Mouse (Mus musculus) liver, embryonic 13.5 days (tissue): ENCODE data around the gene Tgfb3. TPM values are rescaled to one million over a fixed set of nuclear protein-coding genes. Genes with fewer than 3 reads are reported as not detected.

ENCODE experiments used
- ATAC-seq: fragments of 200-750 bp; cut with Nextera tagmentation; 2 replicates; pipeline ENCODE4 v1.8.0; 2017; ENCODE audit warnings: low read depth, mild to moderate bottlenecking, moderate number of reproducible peaks, moderate library complexity
- DNase-seq: peaks from one replicate; pipeline ENCODE4 v3.0.0; 2022
- H3K27ac ChIP-seq: fragments of 300-500 bp; sonication (generic); 2 replicates; pipeline ENCODE4 v1.5.1; 2015; ENCODE audit warnings: moderate library complexity, mild to moderate bottlenecking, inconsistent platforms
- H3K27me3 ChIP-seq: fragments of 300-500 bp; sonication (generic); 2 replicates; pipeline ENCODE4 v1.6.1; 2015; ENCODE audit warnings: mild to moderate bottlenecking, inconsistent platforms
- H3K36me3 ChIP-seq: fragments of 300-500 bp; sonication (generic); 2 replicates; pipeline ENCODE4 v1.6.1; 2015; ENCODE audit warnings: mild to moderate bottlenecking, inconsistent platforms
- H3K4me1 ChIP-seq: fragments of 300-500 bp; sonication (generic); replicated peaks from 2 replicates; pipeline ENCODE4 v1.6.1; 2015; ENCODE audit warnings: inconsistent platforms
- H3K4me2 ChIP-seq: fragments of 300-500 bp; sonication (generic); 2 replicates; pipeline ENCODE4 v1.6.1; 2015; ENCODE audit warnings: inconsistent platforms, mild to moderate bottlenecking, moderate library complexity
- H3K4me3 ChIP-seq: fragments of 300-500 bp; sonication (generic); replicated peaks from 2 replicates; pipeline ENCODE4 v1.5.1; 2015; ENCODE audit warnings: mild to moderate bottlenecking, inconsistent platforms
- H3K9ac ChIP-seq: fragments of 300-500 bp; sonication (generic); 2 replicates; pipeline ENCODE4 v1.6.1; 2015; ENCODE audit warnings: mild to moderate bottlenecking, inconsistent platforms
- H3K9me3 ChIP-seq: fragments of 300-500 bp; sonication (generic); replicated peaks from 2 replicates; pipeline ENCODE4 v1.6.1; 2016; ENCODE audit warnings: inconsistent platforms
- WGBS: fragments of 180-500 bp; shearing (Covaris S2); methylation state at CpG from one replicate; pipeline ENCODE4 v1.1.7; 2015; ENCODE audit not compliant: insufficient replicate concordance; 5-methylcytosine and 5-hydroxymethylcytosine counted together
- polyA plus RNA-seq: library from polyadenylated mRNA; unstranded; fragments of >200 nt; fragmentation: Nextera tagmentation; extraction: Ambion mirVana; gene quantifications from 2 replicates; pipeline ENCODE4 v1.2.1, GENCODE M21; 2015

Gene Tgfb3
- polyA plus RNA-seq, 1 experiment from 2014 or later, result 2.5 TPM

- Histone ChIP-seq H3K27me3 (no peaks in the 10 kb centered on the region), H3K4me3 (no peak overlapping the region), H3K9me3 (no peaks in the 10 kb centered on the region), H3K9ac (no peak overlapping the region), H3K4me1 (peaks cover 5% of the 10 kb centered on the region), H3K27ac (no peak overlapping the region), H3K4me2 (no peak overlapping the region), H3K36me3 (0 out of 2 replicates have a peak, but pooled peaks cover 3% of the 10 kb centered on the region)
- no peak for DNase-seq
- no peak for ATAC-seq
- 89% methylated on average over 2 of the region's 2 CpGs for WGBS
Measured at GRCm38 (mm10) chr12:86012195-86012594, 66.6 kb downstream of the Tgfb3 start.

- Histone ChIP-seq H3K9me3 (no peaks in the 10 kb centered on the region), H3K36me3 (0 out of 2 replicates have a peak, but pooled peaks cover 3% of the 10 kb centered on the region), H3K27me3 (no peaks in the 10 kb centered on the region), H3K9ac (no peak overlapping the region), H3K27ac (no peak overlapping the region), H3K4me3 (no peak overlapping the region), H3K4me1 (peaks cover 5% of the 10 kb centered on the region), H3K4me2 (no peak overlapping the region)
- no peak for ATAC-seq
- WGBS, result 84% methylated on average over 5 of the region's 5 CpGs
- DNase-seq, result no peak
Measured at GRCm38 (mm10) chr12:86010656-86011055, 68.2 kb downstream of the Tgfb3 start.

GRCm38 (mm10) chr12:86007377-86007776, 71.5 kb downstream of the Tgfb3 start:
- Histone ChIP-seq H3K27me3 (no peaks in the 10 kb centered on the region), H3K36me3 (no peaks in the 10 kb centered on the region), H3K4me1 (peaks cover 12% of the 10 kb centered on the region), H3K9ac (no peak overlapping the region), H3K4me3 (no peak overlapping the region), H3K4me2 (no peak overlapping the region), H3K9me3 (no peaks in the 10 kb centered on the region), H3K27ac (no peak overlapping the region)
- 55% methylated on average over 3 of the region's 3 CpGs for WGBS
- DNase-seq (no peak), ATAC-seq (no peak)

Other genes with a start within 250 kb of the Tgfb3 start
- 8.6 and 10.3 TPM in 2 replicates for gene Ift43, start 3.5 kb upstream of the Tgfb3 start, polyA plus RNA-seq
- gene Gpatch2l, start 162.8 kb upstream of the Tgfb3 start, polyA plus RNA-seq, result 5.6 and 5.9 TPM in 2 replicates